Mouse (Mus musculus) layer of hippocampus, postnatal 36 days (tissue): ENCODE results near the gene 6820408C15Rik. TPM values are rescaled to one million over a fixed set of nuclear protein-coding genes. Genes with fewer than 3 reads are reported as not detected.

ENCODE experiments used
- DNase-seq, 2 experiments: peaks; one replicate each; pipeline ENCODE4 v3.0.0; 2022
- total RNA-seq, 2 experiments: library from RNA; stranded (reverse); gene quantifications; 2 replicates each; pipeline ENCODE4 v1.2.3; 2021

6820408C15Rik gene
- total RNA-seq: 1 to 10 TPM; 2.5 to 2.6 TPM

DNA sequence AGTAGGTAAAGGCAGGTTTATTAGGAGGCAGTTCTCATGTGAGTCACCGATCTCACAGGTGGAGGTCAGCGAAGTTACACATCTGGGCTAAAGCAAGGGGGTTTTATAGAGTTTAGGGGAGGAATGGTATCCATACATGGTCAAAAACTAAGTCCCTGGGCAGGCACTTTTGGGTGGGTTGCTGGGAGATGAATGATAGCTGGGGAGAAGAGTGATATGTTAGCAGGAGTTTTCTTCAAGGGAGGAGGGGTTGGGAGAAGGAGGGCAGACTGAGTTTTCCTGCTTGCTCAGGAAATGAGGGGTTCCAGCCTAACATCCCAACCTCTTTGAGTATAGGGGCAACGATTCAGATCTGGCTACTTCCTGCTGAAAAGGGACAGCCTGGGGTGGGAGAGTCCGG is at the start of gene 6820408C15Rik:
Gene 6820408C15Rik (plus strand): TSS at position 301 of the 400 bp plus-strand sequence.
- DNase-seq: no peak

DNA sequence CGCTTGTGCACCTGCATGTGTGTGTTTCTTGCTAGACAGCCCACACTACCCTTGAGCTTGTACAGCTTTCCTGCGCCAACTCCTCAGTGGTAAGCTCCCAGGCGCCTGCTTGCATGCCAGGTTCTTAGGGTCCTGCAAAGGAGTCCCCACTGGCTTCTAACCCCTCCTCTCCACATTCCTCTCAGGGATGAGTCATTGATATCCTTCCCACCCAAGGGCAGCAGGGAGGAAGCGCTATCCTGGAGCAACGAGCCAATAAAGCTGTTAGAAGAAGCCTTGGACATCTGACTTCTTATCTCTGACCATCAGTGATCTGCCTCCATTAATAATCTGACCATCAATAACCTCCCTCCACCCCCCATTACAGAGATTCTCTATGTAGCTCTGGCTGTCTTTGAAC is 47.5 kb upstream of the 6820408C15Rik start:
- DNase-seq: no peak

DNA sequence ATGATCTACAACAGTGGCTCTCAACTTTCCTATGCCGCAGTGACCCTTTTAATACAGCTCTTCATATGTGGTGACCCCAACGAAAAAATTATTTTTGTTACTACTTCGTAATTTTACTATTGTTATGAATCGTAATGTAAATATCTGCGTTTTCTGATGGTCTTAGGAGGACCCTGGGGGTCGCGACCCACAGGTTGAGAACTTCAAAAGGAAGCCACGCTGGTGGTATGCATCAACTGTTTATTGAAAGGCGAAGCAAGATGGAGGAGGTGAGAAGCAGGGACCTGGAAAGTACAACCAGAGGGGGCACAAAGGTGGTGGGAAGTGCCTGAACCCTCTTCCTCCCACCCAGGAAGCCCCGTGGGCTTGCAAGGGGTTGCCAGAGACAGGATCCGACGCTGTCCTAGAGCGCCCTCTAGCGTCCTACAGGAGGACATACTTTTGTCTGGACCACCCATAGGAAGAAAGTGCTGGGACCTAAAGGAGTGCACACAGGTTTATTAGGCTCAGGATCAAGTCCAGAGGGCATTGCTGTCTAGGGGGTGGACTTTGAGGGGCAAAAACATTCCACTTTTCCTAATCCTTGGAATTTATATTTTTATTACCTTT is 46.8 kb upstream of the 6820408C15Rik start:
- peak in 1 of 2 experiments; percentile 31 for DNase-seq

DNA sequence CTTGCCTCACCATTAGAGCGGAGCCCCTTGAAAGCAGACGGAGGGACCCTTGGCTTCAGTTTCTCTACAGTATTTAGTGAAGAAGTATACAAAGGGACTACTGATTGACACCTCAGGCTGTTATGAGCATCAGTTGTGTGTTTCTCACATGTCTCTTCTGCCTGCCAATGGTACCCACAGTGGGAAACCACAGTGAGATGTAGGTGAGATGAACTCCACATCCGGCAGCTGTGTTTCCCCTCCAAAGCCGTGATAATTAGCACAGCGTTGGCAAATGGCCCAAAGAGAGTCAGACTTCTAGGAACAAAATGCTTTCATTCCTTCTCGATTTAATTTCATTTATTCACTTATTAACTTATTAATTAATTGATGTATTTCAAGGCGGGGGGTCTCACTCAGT is 43.3 kb upstream of the 6820408C15Rik start:
- no peak for DNase-seq

DNA sequence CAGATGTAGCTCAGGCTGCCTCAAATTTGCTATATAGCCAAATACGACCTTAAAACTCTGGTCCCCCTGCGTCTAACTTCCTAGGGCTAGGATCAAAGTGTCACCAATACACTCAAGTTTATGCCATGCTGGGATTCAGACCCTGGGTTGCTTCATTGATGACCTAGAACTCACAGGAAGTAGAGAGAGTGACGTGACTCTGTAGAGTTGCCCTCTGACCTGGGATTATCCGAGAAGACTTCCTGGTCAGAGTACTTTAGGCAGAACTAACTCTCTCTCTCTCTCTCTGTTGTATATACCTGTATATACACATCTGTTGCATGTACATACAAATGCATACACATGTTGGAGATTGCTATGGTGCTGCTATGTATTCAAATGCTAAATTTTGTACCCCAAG is 42.7 kb upstream of the 6820408C15Rik start:
- DNase-seq: no peak

DNA sequence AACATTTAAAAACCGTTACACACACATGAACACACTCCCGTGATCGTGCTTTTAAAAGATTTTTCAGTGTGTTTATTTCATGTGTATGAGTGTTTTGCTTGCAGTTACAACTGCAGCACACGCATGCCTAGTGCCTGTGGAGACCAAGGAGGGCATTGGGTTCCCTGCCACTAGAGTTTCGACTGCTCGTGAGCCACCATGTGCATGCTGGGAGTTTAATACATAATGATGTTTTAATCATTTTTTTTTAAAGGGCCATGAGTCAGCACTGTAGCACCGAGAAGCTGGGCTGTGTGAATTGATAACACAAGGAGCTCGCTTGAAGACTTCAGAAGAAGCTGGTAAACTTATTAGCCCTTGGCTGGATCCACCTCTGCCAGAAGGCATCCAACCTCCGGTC is 41.8 kb upstream of the 6820408C15Rik start:
- no peak for DNase-seq

DNA sequence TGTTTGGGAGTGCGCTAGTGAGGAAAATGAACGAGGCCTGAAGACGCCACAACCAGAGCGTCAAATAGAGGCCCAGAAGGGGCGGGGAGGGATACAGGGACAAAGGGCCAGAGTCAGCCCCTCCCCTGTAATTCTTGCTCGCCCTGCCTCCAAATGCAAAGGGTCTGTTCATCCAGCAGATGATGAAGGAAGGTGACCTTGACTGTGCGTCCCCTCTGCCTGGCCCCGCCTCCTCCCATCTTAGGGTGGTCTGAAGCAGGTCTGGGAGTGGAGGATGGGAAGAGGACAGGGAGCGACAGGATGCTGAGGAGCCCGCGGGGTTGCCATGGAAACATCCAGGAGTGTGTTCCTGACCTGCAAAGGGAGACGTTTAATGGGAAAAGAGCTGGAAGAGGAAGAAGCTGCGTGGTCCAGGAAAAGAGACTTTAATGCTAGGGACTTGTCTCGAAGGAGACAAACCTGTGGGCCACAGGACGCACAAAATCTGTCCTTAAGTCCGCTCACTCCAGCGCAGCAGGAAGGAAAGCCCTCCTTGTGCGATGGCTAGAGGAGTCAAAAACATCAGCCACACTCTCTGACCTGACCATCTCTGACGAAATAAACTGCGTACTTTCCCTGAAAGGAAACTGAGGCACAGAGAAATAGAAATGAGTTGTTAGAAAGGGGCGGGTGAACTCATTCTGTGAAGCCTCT is 39.6 kb upstream of the 6820408C15Rik start:
- DNase-seq: peak in 1 of 2 experiments; percentile 13

DNA sequence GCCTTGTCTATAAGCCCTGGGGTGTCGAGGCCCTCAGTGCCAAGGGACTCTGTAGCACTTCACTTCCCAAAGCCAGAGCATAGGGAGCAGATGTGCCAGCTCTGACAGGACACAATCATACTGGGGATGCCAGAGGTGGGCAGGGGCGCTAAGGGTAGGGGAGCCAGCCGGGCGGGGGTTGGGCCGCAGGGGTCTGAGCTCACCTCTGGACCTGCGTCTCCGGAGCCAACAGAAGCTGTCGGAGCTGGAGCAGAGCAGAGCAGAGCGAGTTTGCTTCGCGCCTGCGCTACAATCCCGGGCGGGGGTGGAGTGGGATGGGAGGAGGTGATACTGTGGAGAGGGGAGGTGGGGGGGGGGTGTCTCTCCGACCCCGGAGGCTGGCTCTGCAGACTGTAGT is 39.0 kb upstream of the 6820408C15Rik start, which contains the start of gene Nrsn2:
Gene Nrsn2 (minus strand): TSS at position 294 of the 397 bp plus-strand sequence.
- peak in 1 of 2 experiments; percentile 30 for DNase-seq

DNA sequence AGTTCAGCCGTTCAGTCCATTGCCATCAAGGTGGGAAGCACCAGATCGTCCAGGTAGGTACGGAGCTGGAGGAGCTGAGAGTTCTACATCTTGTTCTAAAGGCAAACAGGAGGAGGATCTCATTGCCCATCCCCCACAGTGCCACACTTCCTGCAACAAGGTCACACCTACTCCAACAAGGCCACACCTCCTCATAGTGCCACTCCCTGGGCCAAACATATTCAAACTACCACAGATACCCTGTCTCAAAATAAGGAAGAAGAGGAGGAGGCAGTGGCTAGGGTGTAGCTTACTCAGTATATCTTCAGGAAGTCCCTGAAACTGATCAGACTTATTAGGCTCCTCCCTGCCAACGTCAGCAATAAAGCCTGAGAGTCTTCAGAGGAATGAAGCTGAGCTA is 31.2 kb upstream of the 6820408C15Rik start:
- no peak for DNase-seq

DNA sequence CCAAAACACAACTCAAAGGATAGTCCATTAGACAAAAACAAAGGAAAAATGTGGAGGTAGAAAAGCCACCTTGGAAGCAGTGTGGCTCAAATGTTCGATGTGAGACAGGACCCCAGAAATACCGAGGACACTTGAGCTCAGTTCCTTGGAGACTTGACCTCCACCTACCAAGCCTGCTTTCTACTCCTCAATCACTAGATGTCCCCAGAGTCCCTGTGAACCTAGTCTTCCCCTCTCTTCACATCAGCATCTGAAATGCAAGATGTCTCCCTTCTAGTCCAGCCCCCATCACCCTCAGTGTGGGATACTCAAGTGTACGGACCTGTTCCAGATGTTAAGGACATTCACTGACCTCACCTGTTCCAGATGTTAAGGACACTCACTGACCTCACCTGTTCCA is 22.6 kb upstream of the 6820408C15Rik start:
- DNase-seq: peak in 1 of 2 experiments; percentile 26

DNA sequence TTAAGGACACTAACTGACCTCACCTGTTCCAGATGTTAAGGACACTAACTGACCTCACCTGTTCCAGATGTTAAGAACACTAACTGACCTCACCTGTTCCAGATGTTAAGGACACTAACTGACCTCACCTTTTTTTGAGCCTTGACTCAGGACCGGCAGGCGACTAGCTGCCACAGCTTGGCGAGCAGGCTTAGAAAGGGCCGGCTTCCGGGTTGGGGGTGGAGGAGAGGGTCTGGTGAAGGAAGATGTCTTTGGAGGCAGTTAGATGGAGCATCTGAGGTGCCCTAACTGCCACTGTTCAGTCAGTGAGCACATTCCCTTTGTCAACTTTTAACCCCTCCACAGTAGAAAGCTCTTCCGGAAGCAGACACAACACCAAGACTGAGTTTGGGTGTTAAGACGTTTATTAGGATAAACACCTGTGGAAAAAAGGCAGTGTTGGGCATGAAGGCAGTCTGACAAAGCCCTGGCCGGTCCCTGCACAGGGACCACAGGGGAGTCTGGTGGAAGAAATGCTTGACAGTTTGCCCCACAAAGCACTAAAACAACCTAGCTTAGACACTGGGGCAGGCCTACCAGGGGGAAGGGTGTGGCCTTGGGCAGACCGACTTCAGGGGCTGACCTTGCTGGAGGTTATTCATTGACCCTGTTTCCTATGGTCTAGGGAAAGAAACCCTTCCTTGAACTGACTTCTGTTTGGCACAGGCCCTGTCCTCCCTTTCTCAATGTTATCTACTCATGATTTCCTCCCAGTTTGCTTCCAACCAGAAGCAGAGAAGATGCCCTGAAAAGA is 22.0 kb upstream of the 6820408C15Rik start:
- DNase-seq: no peak

DNA sequence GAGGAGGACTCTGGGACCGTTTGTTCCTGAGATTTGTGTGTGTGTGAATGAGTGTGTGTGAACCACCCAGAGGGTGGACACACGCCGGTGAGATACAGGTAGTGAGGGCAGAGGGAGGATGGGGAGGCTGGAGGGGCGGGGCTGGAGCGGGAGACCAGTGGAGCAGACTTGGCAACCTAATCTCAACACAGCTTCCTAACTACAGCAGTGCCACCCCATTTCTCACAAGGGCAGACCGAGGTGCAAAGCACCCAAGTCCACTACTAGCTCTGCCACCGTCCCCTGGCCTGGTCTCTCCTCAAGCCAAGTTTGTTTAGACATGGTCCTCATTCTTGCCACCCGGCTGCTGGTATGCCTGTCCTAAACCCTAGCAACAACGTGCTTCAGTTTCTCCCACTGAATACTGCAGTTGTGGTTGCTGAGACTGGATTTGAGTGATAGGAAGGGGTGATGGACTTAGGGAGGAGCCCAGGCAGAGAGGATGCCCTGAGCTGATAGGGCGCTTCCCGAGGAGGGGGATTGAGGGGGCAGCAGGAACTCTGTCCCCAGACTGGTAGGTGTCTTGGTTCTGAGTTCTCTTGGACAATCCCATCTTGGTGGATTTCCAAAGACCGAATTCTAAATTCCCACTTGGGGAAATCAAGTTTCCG is 20.0 kb upstream of the 6820408C15Rik start:
- DNase-seq: no peak

DNA sequence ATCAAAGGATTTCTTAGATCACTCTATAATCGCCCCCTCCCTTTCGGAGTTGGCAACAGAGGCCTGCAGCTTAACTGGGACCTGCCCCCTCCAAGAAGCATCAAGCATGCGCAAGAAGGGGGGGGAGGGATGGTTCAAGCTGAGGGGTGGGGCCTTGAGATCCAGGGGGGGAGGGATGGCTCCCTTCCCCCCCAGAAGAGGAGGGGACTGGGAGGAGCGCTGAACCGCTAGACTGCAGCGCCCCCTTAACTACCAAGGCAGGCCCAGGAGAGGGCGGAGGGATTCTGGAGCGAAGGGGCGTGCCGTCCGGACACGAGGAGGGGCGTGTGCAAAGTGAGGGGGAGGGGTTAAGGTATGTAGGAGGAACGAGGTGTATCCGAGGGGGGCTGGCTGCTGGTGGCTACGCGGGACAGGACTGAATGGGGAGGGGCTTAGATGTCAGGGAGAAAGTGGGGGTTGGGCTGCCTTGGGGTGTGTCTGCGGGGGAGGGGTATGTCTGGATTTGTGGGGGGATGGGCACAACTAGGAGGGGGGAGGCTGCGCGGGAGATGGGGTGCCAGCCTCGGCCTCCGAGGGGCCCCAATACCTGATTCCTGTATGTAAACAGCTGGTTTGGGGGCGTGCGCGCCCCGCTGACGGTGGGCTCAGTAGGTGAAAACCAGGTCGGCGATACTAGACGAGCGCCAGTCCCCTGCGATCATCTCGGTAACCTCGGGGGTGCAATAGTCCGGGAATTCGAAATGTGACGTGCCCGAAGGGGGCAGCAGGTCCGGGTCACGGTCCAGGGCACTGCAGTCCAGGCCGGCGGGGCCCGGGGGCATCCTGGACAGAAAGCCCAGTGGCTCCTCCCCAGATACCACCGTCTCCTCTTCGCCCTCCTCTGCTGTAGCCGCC is 19.0 kb upstream of the 6820408C15Rik start:
- DNase-seq: peak; percentile 90 to 91

DNA sequence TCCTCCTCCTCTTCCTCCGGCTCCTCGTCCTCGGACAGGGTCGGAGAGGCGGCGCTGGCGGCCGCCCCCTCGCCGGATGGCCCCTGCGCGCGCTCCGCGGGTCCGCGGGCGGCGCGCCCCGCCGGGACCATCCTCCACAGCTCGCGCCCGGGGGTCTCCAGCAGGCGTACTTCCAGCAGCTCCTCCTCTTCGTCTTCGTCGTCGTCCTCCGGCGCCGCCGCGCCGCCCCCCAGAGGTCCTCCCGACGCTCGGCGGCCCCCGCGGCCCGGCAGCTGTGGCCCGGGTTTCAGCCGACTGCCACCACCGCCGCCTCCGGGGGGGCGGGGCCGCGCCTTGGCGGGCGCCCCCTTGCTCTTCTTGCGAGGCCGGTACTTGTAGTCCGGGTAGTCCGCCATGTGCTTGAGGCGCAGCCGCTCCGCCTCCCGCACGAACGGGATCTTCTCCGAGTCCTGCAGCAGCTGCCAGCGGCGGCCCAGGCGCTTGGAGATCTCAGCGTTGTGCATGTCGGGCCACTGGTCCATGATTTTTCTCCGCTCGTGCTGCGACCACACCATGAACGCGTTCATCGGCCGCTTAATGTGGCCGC is 18.3 kb upstream of the 6820408C15Rik start:
- DNase-seq: peak; percentile 86

DNA sequence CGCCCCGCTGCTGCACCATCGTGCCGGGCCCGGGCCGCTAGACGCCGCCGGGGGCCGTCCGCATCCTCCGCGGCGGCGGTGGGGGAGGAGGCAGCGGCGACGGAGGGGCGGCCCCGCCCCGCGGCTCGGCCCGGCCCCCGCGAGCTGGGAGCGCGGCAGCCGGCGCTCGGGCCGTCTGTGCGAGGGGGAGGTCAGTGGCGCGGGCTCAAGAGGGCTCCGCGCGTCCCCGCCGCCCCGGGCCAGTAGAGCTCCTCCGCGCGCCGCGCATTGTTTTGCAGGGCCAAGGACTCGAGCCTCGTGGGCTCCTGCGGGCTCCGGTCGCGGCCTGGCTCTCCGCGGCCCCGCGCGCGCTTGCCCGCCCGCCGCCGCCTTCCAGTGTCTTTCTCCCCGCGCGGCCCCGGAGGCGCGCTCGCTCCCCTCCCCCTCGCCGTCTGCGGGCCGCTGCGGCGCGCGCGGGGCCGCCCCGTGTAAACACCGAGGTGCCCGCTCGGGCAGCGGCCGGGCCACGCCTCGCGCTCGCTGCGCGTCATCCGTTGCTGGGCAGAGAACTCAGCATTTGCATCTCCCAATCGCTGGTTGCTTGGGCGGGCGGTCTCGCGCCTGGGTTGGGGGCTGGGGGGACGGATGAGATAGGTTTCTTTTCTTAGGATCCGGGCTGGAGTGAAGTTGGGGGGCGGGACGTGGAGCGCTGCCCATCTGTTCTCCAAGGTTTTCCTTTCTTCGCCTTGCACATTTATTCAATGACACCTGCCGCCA is 17.5 kb upstream of the 6820408C15Rik start, which contains the start of gene Sox12:
Gene Sox12 (minus strand): TSS at position 384 of the 756 bp plus-strand sequence.
- DNase-seq: peak; percentile 96

DNA sequence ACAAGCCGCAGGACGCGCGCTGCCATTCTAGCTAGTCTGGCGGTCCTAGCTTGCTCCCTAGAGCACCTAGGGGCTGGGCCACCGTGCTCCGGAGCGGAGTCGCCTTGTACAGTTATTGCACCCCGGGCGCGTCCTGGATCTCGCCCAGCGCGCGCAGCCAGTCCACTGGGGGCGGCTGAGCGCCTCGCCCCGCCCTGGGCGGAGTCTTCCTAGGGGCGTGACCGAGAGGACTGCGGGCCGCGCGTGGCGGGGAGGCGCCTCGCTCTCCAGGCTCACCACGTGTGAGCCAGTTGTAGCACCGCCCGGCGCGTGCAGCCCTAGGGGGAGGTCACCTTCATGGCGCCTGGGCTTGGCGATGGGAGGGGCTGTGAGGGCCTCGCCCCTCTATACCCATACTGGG is 16.7 kb upstream of the 6820408C15Rik start:
- peak; percentile 87 to 91 for DNase-seq

DNA sequence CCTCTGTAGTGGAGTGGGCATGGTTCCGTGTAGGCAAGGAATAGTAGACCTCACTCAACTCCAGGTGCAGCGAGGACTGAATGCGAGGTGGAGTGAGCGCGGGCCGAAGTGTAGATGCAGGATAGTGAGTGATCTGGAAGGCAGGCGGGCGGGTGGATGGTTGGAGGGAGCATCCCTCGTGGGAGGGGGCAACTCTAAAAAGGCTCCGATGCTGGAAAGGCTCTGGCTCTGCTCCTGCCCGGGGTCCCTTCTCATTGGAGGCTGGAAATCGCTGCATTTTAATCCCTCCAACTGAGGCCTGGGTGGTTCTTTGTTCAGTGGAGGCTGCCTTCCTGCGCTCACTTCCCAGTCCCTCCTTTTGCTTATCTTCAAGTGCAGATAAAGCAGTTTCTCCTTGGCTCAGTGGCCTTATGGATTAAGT is 16.3 kb upstream of the 6820408C15Rik start:
- no peak for DNase-seq

DNA sequence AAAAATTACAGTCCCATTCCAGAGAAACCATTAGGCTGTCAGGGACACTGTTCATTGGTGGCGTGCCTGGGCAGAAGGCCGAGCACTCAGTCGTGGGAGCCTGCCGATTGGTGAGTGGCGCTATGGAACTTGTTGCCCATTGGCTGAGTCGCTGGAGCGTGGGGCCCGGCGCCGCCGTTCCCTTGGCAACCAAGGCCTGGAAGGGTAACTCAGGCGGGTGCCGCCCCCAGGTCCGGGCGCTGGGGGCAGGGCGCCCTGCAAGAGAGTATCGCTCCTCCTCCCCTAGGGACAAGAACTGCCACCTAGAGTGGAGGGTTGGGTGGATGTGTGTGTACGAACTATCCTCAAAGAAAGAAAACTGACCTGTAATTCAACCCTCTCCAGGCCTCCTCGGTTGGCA is 9.3 kb upstream of the 6820408C15Rik start:
- DNase-seq: peak; percentile 96 to 97

DNA sequence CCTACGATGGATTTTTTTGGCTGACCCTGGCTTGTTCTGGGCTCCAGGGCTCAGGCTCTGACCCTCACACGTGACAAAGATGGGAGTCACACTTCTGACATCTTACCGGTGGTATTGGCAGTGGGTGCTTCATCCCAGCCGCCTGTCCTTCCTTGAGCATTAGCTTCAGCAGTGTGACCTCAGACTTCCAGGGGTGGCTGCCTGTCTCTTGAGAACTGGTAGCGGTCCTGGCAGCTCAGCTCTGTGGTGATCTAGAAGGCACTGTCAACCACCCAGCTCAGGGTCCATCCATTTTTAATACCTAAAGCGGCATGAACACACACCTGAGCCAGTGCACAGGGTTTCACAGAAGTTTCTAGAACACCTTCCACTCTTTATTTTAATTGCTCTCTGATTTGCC is 5.6 kb upstream of the 6820408C15Rik start:
- DNase-seq: no peak

DNA sequence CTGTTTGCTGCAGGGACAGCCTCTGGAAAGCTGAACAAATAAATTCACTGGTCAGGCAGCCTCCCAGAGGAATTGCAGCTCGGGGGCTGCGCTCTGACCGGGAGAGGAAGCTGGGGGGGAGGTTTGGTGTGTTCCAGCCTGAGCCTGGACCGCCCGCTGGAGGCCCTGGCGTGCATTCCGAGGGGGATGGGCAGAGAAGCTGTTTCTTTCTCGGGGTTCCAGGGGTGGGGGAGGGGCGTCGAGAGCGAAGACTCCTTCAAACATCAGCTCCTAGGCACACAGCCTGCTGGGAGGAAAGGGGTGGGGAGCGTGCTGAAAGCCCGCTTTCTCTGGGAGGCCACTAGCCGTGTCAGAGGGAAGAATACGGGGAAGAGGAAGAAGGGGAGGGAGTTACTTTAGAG is 4.4 kb upstream of the 6820408C15Rik start:
- DNase-seq: peak; percentile 62 to 71
